Mouse (Mus musculus) limb, embryonic 12.5 days (tissue): ENCODE measurements around the gene Golga4. TPM values are rescaled to one million over a fixed set of nuclear protein-coding genes. Genes with fewer than 3 reads are reported as not detected.
"Not testable (repeated sequence)": the region's sequence is repeated elsewhere in the genome, so short reads cannot be mapped to it uniquely, and the experiment has no call there.

Experiments used
- ATAC-seq: fragments of 200-750 bp; cut with Nextera tagmentation; 2 replicates; pipeline ENCODE4 v1.8.0; 2017; ENCODE audit warnings: low read depth, moderate TSS enrichment; ENCODE audit not compliant: insufficient number of reproducible peaks, insufficient read depth, low FRiP score, low TSS enrichment
- H3K27ac ChIP-seq: fragments of 300-500 bp; sonication (generic); 2 replicates; pipeline ENCODE4 v1.5.1; 2016; ENCODE audit warnings: mild to moderate bottlenecking, moderate library complexity
- H3K27me3 ChIP-seq: fragments of 300-500 bp; sonication (generic); 2 replicates; pipeline ENCODE4 v1.6.1; 2016; ENCODE audit warnings: mild to moderate bottlenecking, moderate library complexity
- H3K36me3 ChIP-seq: fragments of 300-500 bp; sonication (generic); 2 replicates; pipeline ENCODE4 v1.6.1; 2016; ENCODE audit warnings: mild to moderate bottlenecking, moderate library complexity
- H3K4me1 ChIP-seq: fragments of 300-500 bp; sonication (generic); replicated peaks from 2 replicates; pipeline ENCODE4 v1.6.1; 2016
- H3K4me2 ChIP-seq: fragments of 300-500 bp; sonication (generic); 2 replicates; pipeline ENCODE4 v1.6.1; 2016; ENCODE audit warnings: mild to moderate bottlenecking, moderate library complexity
- H3K4me3 ChIP-seq: fragments of 300-500 bp; sonication (generic); replicated peaks from 2 replicates; pipeline ENCODE4 v1.5.1; 2016; ENCODE audit warnings: mild to moderate bottlenecking
- H3K9ac ChIP-seq: fragments of 300-500 bp; sonication (generic); replicated peaks from 2 replicates; pipeline ENCODE4 v1.6.1; 2016; ENCODE audit warnings: mild to moderate bottlenecking, moderate library complexity
- H3K9me3 ChIP-seq: fragments of 300-500 bp; sonication (generic); 2 replicates; pipeline ENCODE4 v1.6.1; 2016; ENCODE audit warnings: mild to moderate bottlenecking, moderate library complexity
- WGBS: fragments of 180-500 bp; shearing (Covaris S2); methylation state at CpG from one replicate; pipeline ENCODE4 v1.1.7; 2016; 5-methylcytosine and 5-hydroxymethylcytosine counted together
- polyA plus RNA-seq: library from polyadenylated mRNA; unstranded; fragments of >200 nt; fragmentation: Nextera tagmentation; extraction: Ambion mirVana; gene quantifications from 2 replicates; pipeline ENCODE4 v1.2.1, GENCODE M21; 2016

The Golga4 gene
- polyA plus RNA-seq, 1 experiment from 2014 or later, result 62.4 TPM

GRCm38 (mm10) chr9:118591633-118592032 lies 85.6 kb downstream of the Golga4 start:
- Histone ChIP-seq H3K4me2 (no peak overlapping the region), H3K4me1 (peaks cover 45% of the 10 kb centered on the region), H3K27me3 (no peaks in the 10 kb centered on the region), H3K9ac (no peak overlapping the region), H3K4me3 (no peak overlapping the region), H3K36me3 (no peaks in the 10 kb centered on the region), H3K9me3 (no peaks in the 10 kb centered on the region), H3K27ac (no peak overlapping the region)
- no peak for ATAC-seq
- WGBS, result 65% methylated on average over 6 of the region's 6 CpGs

GRCm38 (mm10) chr9:118592585-118593249 lies 86.7 kb downstream of the Golga4 start:
- peak; percentile 69 for ATAC-seq
- 25% methylated on average over 13 of the region's 13 CpGs for WGBS
- H3K27ac ChIP-seq, result peak overlapping the region; percentile 73
- peaks cover 45% of the 10 kb centered on the region for H3K4me1 ChIP-seq
- no peaks in the 10 kb centered on the region for H3K27me3 ChIP-seq
- H3K9ac ChIP-seq, result no peak overlapping the region
- no peaks in the 10 kb centered on the region for H3K9me3 ChIP-seq
- no peak overlapping the region for H3K4me3 ChIP-seq
- no peaks in the 10 kb centered on the region for H3K36me3 ChIP-seq
- H3K4me2 ChIP-seq, result no peak overlapping the region

- H3K9ac ChIP-seq, result no peak overlapping the region
- H3K4me1 ChIP-seq, result peaks cover 45% of the 10 kb centered on the region
- peak overlapping the region; percentile 73 for H3K27ac ChIP-seq
- no peak overlapping the region for H3K4me3 ChIP-seq
- ATAC-seq, result no peak
- no peaks in the 10 kb centered on the region for H3K27me3 ChIP-seq
- no peaks in the 10 kb centered on the region for H3K9me3 ChIP-seq
- WGBS, result 84% methylated on average over 8 of the region's 8 CpGs
- no peak overlapping the region for H3K4me2 ChIP-seq
- no peaks in the 10 kb centered on the region for H3K36me3 ChIP-seq
Measured at GRCm38 (mm10) chr9:118593443-118593842, 87.4 kb downstream of the Golga4 start.

GRCm38 (mm10) chr9:118596767-118597166 lies 90.7 kb downstream of the Golga4 start:
- H3K27ac ChIP-seq, result no peak overlapping the region
- no peaks in the 10 kb centered on the region for H3K27me3 ChIP-seq
- ATAC-seq, result no peak
- H3K4me1 ChIP-seq, result peaks cover 21% of the 10 kb centered on the region
- no peak overlapping the region for H3K4me3 ChIP-seq
- no peak overlapping the region for H3K9ac ChIP-seq
- 87% methylated on average over 7 of the region's 7 CpGs for WGBS
- no peaks in the 10 kb centered on the region for H3K36me3 ChIP-seq
- no peaks in the 10 kb centered on the region for H3K9me3 ChIP-seq
- H3K4me2 ChIP-seq, result no peak overlapping the region

- H3K9ac ChIP-seq, H3K27ac ChIP-seq, H3K4me1 ChIP-seq, H3K36me3 ChIP-seq, H3K4me3 ChIP-seq, H3K4me2 ChIP-seq, ATAC-seq, H3K9me3 ChIP-seq, H3K27me3 ChIP-seq: not testable (repeated sequence)
- WGBS, result 94% methylated on average over 3 of the region's 3 CpGs
Measured at GRCm38 (mm10) chr9:118600393-118600792, 94.3 kb downstream of the Golga4 start.

GRCm38 (mm10) chr9:118602576-118602975 lies 96.5 kb downstream of the Golga4 start:
- H3K9me3 ChIP-seq, result no peaks in the 10 kb centered on the region
- H3K27me3 ChIP-seq, result 0 out of 2 replicates have a peak, but pooled peaks cover 3% of the 10 kb centered on the region
- no peak overlapping the region for H3K4me3 ChIP-seq
- H3K9ac ChIP-seq, result no peak overlapping the region
- H3K36me3 ChIP-seq, result no peaks in the 10 kb centered on the region
- ATAC-seq, result no peak
- H3K4me1 ChIP-seq, result peaks cover 6% of the 10 kb centered on the region
- 81% methylated on average over 5 of the region's 5 CpGs for WGBS
- no peak overlapping the region for H3K4me2 ChIP-seq
- no peak overlapping the region for H3K27ac ChIP-seq

- Histone ChIP-seq H3K36me3 (no peaks in the 10 kb centered on the region), H3K9me3 (no peaks in the 10 kb centered on the region), H3K4me1 (peaks cover 34% of the 10 kb centered on the region), H3K4me3 (peak within 1 kb of the TSS; percentile 84), H3K27me3 (0 out of 2 replicates have a peak, but pooled peaks cover 3% of the 10 kb centered on the region), H3K4me2 (peak within 1 kb of the TSS; percentile 94), H3K27ac (peak within 1 kb of the TSS; percentile 76; the same call in 1 of the 2 replicates), H3K9ac (peak within 1 kb of the TSS; percentile 94)
- WGBS, result 12% methylated on average over 41 of the region's 42 CpGs
- ATAC-seq, result peak; percentile 81
Measured at GRCm38 (mm10) chr9:118606148-118606816, 100.2 kb downstream of the Golga4 start, which contains the start of gene Itga9. Gene Itga9, plus strand, starts transcription at chr9:118606690.

- H3K4me3 ChIP-seq, result peak overlapping the region; percentile 84
- no peaks in the 10 kb centered on the region for H3K9me3 ChIP-seq
- H3K27me3 ChIP-seq, result 0 out of 2 replicates have a peak, but pooled peaks cover 3% of the 10 kb centered on the region
- ATAC-seq, result peak; percentile 24; the same call in 1 of the 2 replicates
- H3K4me1 ChIP-seq, result peaks cover 40% of the 10 kb centered on the region
- under 1% methylated on average over 63 of the region's 68 CpGs for WGBS
- peak overlapping the region; percentile 94 for H3K9ac ChIP-seq
- peak overlapping the region; percentile 94 for H3K4me2 ChIP-seq
- no peaks in the 10 kb centered on the region for H3K36me3 ChIP-seq
- peak overlapping the region; percentile 76; the same call in 1 of the 2 replicates for H3K27ac ChIP-seq
Measured at GRCm38 (mm10) chr9:118606817-118607371, 100.8 kb downstream of the Golga4 start.

GRCm38 (mm10) chr9:118607701-118608401 lies 101.8 kb downstream of the Golga4 start:
- Histone ChIP-seq H3K9ac (no peak overlapping the region; the same call in 1 of the 2 replicates), H3K27me3 (no peaks in the 10 kb centered on the region), H3K4me1 (peaks cover 49% of the 10 kb centered on the region), H3K27ac (no peak overlapping the region), H3K36me3 (no peaks in the 10 kb centered on the region), H3K9me3 (no peaks in the 10 kb centered on the region), H3K4me2 (peak overlapping the region; percentile 94), H3K4me3 (peak overlapping the region; percentile 84)
- 51% methylated on average over 16 of the region's 16 CpGs for WGBS
- ATAC-seq, result no peak

- Histone ChIP-seq H3K9ac (no peak overlapping the region), H3K27ac (no peak overlapping the region), H3K36me3 (no peaks in the 10 kb centered on the region), H3K4me1 (peaks cover 56% of the 10 kb centered on the region), H3K4me2 (no peak overlapping the region), H3K4me3 (no peak overlapping the region), H3K27me3 (no peaks in the 10 kb centered on the region), H3K9me3 (no peaks in the 10 kb centered on the region)
- 49% methylated on average over 4 of the region's 4 CpGs for WGBS
- ATAC-seq, result no peak
Measured at GRCm38 (mm10) chr9:118608556-118608955, 102.5 kb downstream of the Golga4 start.

- peaks cover 56% of the 10 kb centered on the region for H3K4me1 ChIP-seq
- no peaks in the 10 kb centered on the region for H3K36me3 ChIP-seq
- H3K9ac ChIP-seq, result no peak overlapping the region
- no peak overlapping the region for H3K4me3 ChIP-seq
- H3K4me2 ChIP-seq, result no peak overlapping the region
- no peak for ATAC-seq
- H3K27me3 ChIP-seq, result no peaks in the 10 kb centered on the region
- H3K27ac ChIP-seq, result no peak overlapping the region
- no peaks in the 10 kb centered on the region for H3K9me3 ChIP-seq
- 58% methylated on average over 10 of the region's 10 CpGs for WGBS
Measured at GRCm38 (mm10) chr9:118610060-118610459, 104.0 kb downstream of the Golga4 start.
